Mouse (Mus musculus) CH12.LX (cell line): ENCODE measurements around the gene Lmo7. TPM values are rescaled to one million over a fixed set of nuclear protein-coding genes. Genes with fewer than 3 reads are reported as not detected.

Source experiments
- DNase-seq: peaks from one replicate; pipeline ENCODE4 v3.0.0-alpha.2; 2013; ENCODE audit errors: extremely low read depth
- H3K27ac ChIP-seq: 2 replicates; pipeline ENCODE4 v1.5.1; 2012; ENCODE audit warnings: low read depth, mild to moderate bottlenecking, control low read depth, moderate library complexity; ENCODE audit not compliant: insufficient read depth
- H3K27me3 ChIP-seq: replicated peaks from 2 replicates; pipeline ENCODE3; 2012; ENCODE audit warnings: inconsistent platforms
- H3K36me3 ChIP-seq, 2 experiments: replicated peaks in 1 of 2; 2 replicates each; pipeline versions ENCODE3 to v1.6.1; 2012; ENCODE audit warnings: inconsistent platforms in 1 of 2, low read length in 1 of 2, mild to moderate bottlenecking in 1 of 2, mixed read lengths in 1 of 2, moderate library complexity in 1 of 2; ENCODE audit not compliant: control insufficient read depth in 1 of 2, insufficient read depth in 1 of 2
- H3K4me1 ChIP-seq, 2 experiments: 2 replicates each; pipeline ENCODE4 v1.6.1; 2012; ENCODE audit warnings: inconsistent platforms in 1 of 2, moderate library complexity in 1 of 2; ENCODE audit not compliant: insufficient read depth in 2 of 2, control insufficient read depth in 1 of 2
- H3K4me2 ChIP-seq: 2 replicates; pipeline ENCODE4 v1.6.1; 2012; ENCODE audit warnings: low read depth, mild to moderate bottlenecking, control low read depth; ENCODE audit not compliant: poor library complexity, insufficient read depth, severe bottlenecking
- H3K4me3 ChIP-seq, 3 experiments: fragments of 150-350 bp in 1 of 3; sonication (generic) in 1 of 3; replicated peaks in 1 of 3; 2 replicates each; pipeline versions ENCODE3 to v1.5.1; 2011 to 2012; ENCODE audit warnings: low read depth in 2 of 3, low read length in 2 of 3, mild to moderate bottlenecking in 2 of 3, moderate library complexity in 2 of 3, control low read depth in 1 of 3, improper control_type of control experiment in 1 of 3, inconsistent platforms in 1 of 3, mixed read lengths in 1 of 3; ENCODE audit not compliant: poor library complexity in 1 of 3
- H3K79me2 ChIP-seq: replicated peaks from 2 replicates; pipeline ENCODE4 v1.6.1; 2012; ENCODE audit warnings: mild to moderate bottlenecking, moderate library complexity; ENCODE audit not compliant: control insufficient read depth, poor library complexity, insufficient read depth, severe bottlenecking; ENCODE audit errors: extremely low read depth
- H3K9ac ChIP-seq: 2 replicates; pipeline ENCODE4 v1.6.1; 2012; ENCODE audit warnings: low read depth, mild to moderate bottlenecking, control low read depth, moderate library complexity; ENCODE audit not compliant: insufficient read depth
- H3K9me3 ChIP-seq: replicated peaks from 2 replicates; pipeline ENCODE3; 2012; ENCODE audit warnings: low read length, inconsistent platforms, mixed read lengths
- BHLHE40 ChIP-seq: IDR thresholded peaks from 2 replicates; pipeline ENCODE4 v1.6.1; 2011; ENCODE audit warnings: mild to moderate bottlenecking, low read depth, low read length, improper control_type of control experiment
- CTCF ChIP-seq, 2 experiments: IDR thresholded peaks in 1 of 2; conservative IDR thresholded peaks in 1 of 2; 2 replicates each; pipeline ENCODE4 v1.5.1; 2011 to 2012; ENCODE audit warnings: low read depth in 2 of 2, low read length in 2 of 2, improper control_type of control experiment in 1 of 2, inconsistent platforms in 1 of 2, mild to moderate bottlenecking in 1 of 2, moderate library complexity in 1 of 2
- E2F4 ChIP-seq: IDR thresholded peaks from 2 replicates; pipeline ENCODE4 v1.6.1; 2011; ENCODE audit warnings: low read depth, low read length, improper control_type of control experiment; ENCODE audit not compliant: insufficient replicate concordance
- ETS1 ChIP-seq: conservative IDR thresholded peaks from 2 replicates; pipeline ENCODE4 v1.6.1; 2012; ENCODE audit warnings: low read depth, mild to moderate bottlenecking, inconsistent platforms, low read length, improper control_type of control experiment, moderate library complexity
- GABPA ChIP-seq: IDR thresholded peaks from 2 replicates; pipeline ENCODE4 v1.6.1; 2012; ENCODE audit warnings: low read depth, low read length, improper control_type of control experiment, inconsistent platforms; ENCODE audit not compliant: insufficient replicate concordance
- JUND ChIP-seq: conservative IDR thresholded peaks from 2 replicates; pipeline ENCODE4 v1.6.1; 2011; ENCODE audit warnings: low read depth, low read length, improper control_type of control experiment
- KAT2A ChIP-seq: IDR thresholded peaks from 2 replicates; pipeline ENCODE4 v1.6.1; 2012; ENCODE audit warnings: low read length, improper control_type of control experiment, inconsistent platforms; ENCODE audit not compliant: insufficient replicate concordance
- MAZ ChIP-seq: IDR thresholded peaks from 2 replicates; pipeline ENCODE4 v1.6.1; 2012; ENCODE audit warnings: low read depth, mild to moderate bottlenecking, inconsistent platforms, low read length, improper control_type of control experiment, moderate library complexity
- MEF2A ChIP-seq: IDR thresholded peaks from 2 replicates; pipeline ENCODE4 v1.6.1; 2014; ENCODE audit warnings: low read depth, mild to moderate bottlenecking, inconsistent platforms, low read length, improper control_type of control experiment, borderline replicate concordance
- MYC ChIP-seq: IDR thresholded peaks from 2 replicates; pipeline ENCODE4 v1.6.1; 2011; ENCODE audit warnings: low read depth, mild to moderate bottlenecking, improper control_type of control experiment, low read length
- NELFE ChIP-seq: IDR thresholded peaks from 2 replicates; pipeline ENCODE4 v1.6.1; 2011; ENCODE audit warnings: low read depth, low read length, improper control_type of control experiment
- RAD21 ChIP-seq: IDR thresholded peaks from 2 replicates; pipeline ENCODE4 v1.6.1; 2011; ENCODE audit warnings: low read depth, mild to moderate bottlenecking, low read length, improper control_type of control experiment, moderate library complexity
- RCOR1 ChIP-seq: conservative IDR thresholded peaks from 2 replicates; pipeline ENCODE4 v1.6.1; 2012; ENCODE audit warnings: low read depth, mild to moderate bottlenecking, inconsistent platforms, low read length, improper control_type of control experiment
- SIN3A ChIP-seq: IDR thresholded peaks from 2 replicates; pipeline ENCODE4 v1.6.1; 2012; ENCODE audit warnings: low read length, improper control_type of control experiment, inconsistent platforms
- SMC3 ChIP-seq: IDR thresholded peaks from 2 replicates; pipeline ENCODE4 v1.6.1; 2011; ENCODE audit warnings: low read depth, low read length, improper control_type of control experiment
- TCF12 ChIP-seq: IDR thresholded peaks from 2 replicates; pipeline ENCODE4 v1.6.1; 2014; ENCODE audit warnings: low read depth, mild to moderate bottlenecking, inconsistent platforms, low read length, improper control_type of control experiment
- UBTF ChIP-seq: IDR thresholded peaks from 2 replicates; pipeline ENCODE4 v1.6.1; 2012; ENCODE audit warnings: low read depth, mild to moderate bottlenecking, inconsistent platforms, low read length, improper control_type of control experiment, moderate library complexity
- ZKSCAN1 ChIP-seq: IDR thresholded peaks from 2 replicates; pipeline ENCODE4 v1.6.1; 2012; ENCODE audit warnings: low read depth, inconsistent platforms, low read length, improper control_type of control experiment, borderline replicate concordance
- ZMIZ1 ChIP-seq: IDR thresholded peaks from 2 replicates; pipeline ENCODE4 v1.6.1; 2012; ENCODE audit warnings: low read depth, mild to moderate bottlenecking, inconsistent platforms, low read length, improper control_type of control experiment
- ZNF384 ChIP-seq: IDR thresholded peaks from 2 replicates; pipeline ENCODE4 v1.6.1; 2012; ENCODE audit warnings: low read depth, low read length, improper control_type of control experiment, inconsistent platforms
- dilution Hi-C: fragments of 300-500 bp; cut with MboI; formaldehyde crosslinking; loops from 2 replicates; pipeline ENCODE4 v1.14.3; 2020; ENCODE audit warnings: low sequenced_read_pairs; ENCODE audit not compliant: extremely low pct_unique_long_range_greater_than_20kb, extremely low pct_ligation_motif_present
- in situ Hi-C: fragments of 300-500 bp; cut with MboI; formaldehyde crosslinking; loops from 3 replicates; pipeline ENCODE4 v1.14.3; 2019; ENCODE audit warnings: low sequenced_read_pairs, low pct_ligation_motif_present, low pct_unique_long_range_greater_than_20kb, mixed read lengths
- polyA plus RNA-seq: library from polyadenylated mRNA; unstranded; fragments of >175 nt; gene quantifications from 2 replicates; pipeline ENCODE4 v1.2.1, GENCODE M21; 2012; ENCODE audit warnings: low read depth; ENCODE audit not compliant: insufficient read length
- total RNA-seq, 2 experiments: library from RNA; depleted of rRNA; stranded (reverse); fragments of 300-350 nt in 1 of 2; fragments of >200 nt in 1 of 2; gene quantifications; 2 replicates each; pipeline ENCODE4 v1.2.3; 2012 to 2014

The Lmo7 gene
- total and polyA plus RNA-seq, 3 experiments: 5.0 to 11.9 (median 8.3) TPM

DNA sequence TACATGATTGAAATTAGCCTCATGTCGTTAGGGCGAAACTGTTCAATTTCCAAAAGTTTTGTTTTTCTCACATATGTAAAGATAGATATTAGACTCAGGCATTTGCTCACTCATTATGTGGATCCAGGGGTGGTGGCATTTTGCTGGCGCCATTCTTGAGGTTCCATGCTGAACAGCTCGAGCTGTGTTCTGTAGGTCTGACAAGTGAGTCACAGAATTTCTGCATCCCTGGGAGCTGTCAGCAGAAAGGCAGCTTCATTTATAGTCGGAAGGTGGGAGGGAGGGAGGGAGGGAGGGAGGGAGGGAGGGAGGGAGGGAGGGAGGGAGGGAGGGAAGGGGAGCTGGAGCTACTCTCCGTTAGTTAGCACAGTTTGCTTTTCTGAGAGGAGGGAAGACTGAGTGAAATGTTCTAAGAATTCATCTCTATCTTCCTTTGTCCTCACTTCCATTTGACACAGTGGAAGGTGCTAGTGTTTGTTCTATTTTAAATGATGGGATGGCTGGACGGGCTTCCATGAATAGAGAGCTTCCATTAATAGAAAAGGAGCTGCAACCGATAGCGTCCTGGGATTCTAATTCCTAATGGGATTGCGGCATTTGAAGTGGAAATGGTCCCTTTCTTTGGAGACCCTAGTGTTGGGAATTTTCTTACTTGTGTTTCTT, 137.4 kb downstream of the Lmo7 start:
- TF ChIP-seq ZMIZ1: no peak
- TF ChIP-seq UBTF: no peak
- no peak for TF ChIP-seq SIN3A
- no peak for TF ChIP-seq SMC3
- no peak for TF ChIP-seq RCOR1
- TF ChIP-seq ZNF384: no peak
- no peak for TF ChIP-seq CTCF (conservative IDR thresholded peaks at IDR 0.05 in 1 of 2, IDR thresholded peaks at IDR 0.05 in 1 of 2; ENCODE audit: low read depth in 2 of 2, low read length in 2 of 2)
- no peak for TF ChIP-seq TCF12
- no peak for TF ChIP-seq JUND
- TF ChIP-seq RAD21: no peak
- TF ChIP-seq ETS1: no peak
- TF ChIP-seq GABPA: no peak
- TF ChIP-seq BHLHE40: no peak
- DNase-seq: no peak
- dilution Hi-C loops (no loop called here), in situ Hi-C loops (no loop called here)
- Histone ChIP-seq H3K79me2 (no peaks in the 10 kb centered on the region), H3K27me3 (no peaks in the 10 kb centered on the region), H3K4me2 (no peak overlapping the region), H3K9me3 (no peaks in the 10 kb centered on the region), H3K4me1 (no peaks in the 10 kb centered on the region), H3K36me3 (no peaks in the 10 kb centered on the region), H3K27ac (no peak overlapping the region), H3K4me3 (no peak overlapping the region), H3K9ac (no peak overlapping the region)

DNA sequence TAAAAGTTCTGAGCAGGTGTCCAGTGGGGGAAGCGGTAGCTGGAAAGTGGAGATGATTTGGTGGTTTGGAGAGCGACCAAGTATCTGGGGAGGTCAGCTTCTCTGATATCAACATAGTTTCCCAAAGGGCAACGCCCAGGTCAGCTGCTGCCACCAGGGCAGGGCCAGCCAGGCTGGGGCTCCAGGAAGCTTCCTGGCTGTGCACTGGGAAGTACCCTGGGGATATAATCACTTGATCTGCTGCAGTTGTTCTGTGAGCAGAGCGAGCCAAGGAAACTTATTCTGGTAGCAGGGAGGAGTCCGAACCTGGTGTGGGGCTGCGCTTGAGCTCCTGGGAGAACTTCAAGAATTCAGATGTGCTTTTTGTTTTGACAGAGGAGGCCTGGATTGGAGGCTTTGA, 139.4 kb downstream of the Lmo7 start:
- Histone ChIP-seq H3K27me3 (no peaks in the 10 kb centered on the region), H3K4me1 (no peaks in the 10 kb centered on the region), H3K27ac (no peak overlapping the region), H3K36me3 (no peaks in the 10 kb centered on the region), H3K9me3 (no peaks in the 10 kb centered on the region), H3K79me2 (no peaks in the 10 kb centered on the region), H3K4me3 (no peak overlapping the region), H3K9ac (no peak overlapping the region), H3K4me2 (no peak overlapping the region)
- no peak for DNase-seq
- TF ChIP-seq E2F4 (no peak), ZKSCAN1 (no peak), SIN3A (no peak), RAD21 (no peak), NELFE (no peak), MEF2A (no peak), GABPA (no peak), JUND (no peak), UBTF (no peak), KAT2A (no peak), RCOR1 (no peak), MYC (no peak), MAZ (no peak)
- in situ Hi-C loops: no loop called here
- dilution Hi-C loops: no loop called here
